Mouse (Mus musculus): ENCODE data around the gene Kcnip2.

The Kcnip2 gene

GRCm38 (mm10) chr19:45782315-45783001 is 33.4 kb downstream of the Kcnip2 start:
- in situ Hi-C loops (cut with MboI, MseI), result no loop called here

GRCm38 (mm10) chr19:45781676-45782075 is 34.2 kb downstream of the Kcnip2 start:
- in situ Hi-C loops (cut with MboI, MseI), result no loop called here

- in situ Hi-C loops (cut with MboI, MseI), result no loop called here
Measured at GRCm38 (mm10) chr19:45780350-45780915, 35.4 kb downstream of the Kcnip2 start.

- in situ Hi-C loops (cut with MboI, MseI), result no loop called here
Measured at GRCm38 (mm10) chr19:45775486-45775885, 40.4 kb downstream of the Kcnip2 start.

GRCm38 (mm10) chr19:45771501-45771900 is 44.4 kb downstream of the Kcnip2 start:
- in situ Hi-C loops (cut with MboI, MseI), result loop anchor here (25.0 kb wide), 1 partner anchor 1341 kb away; no protein-coding TSS in a partner anchor

- in situ Hi-C loops (cut with MboI, MseI), result loop anchor here (25.0 kb wide), 1 partner anchor 1351 kb away; no protein-coding TSS in a partner anchor
Measured at GRCm38 (mm10) chr19:45760810-45761209, 55.1 kb downstream of the Kcnip2 start.

- in situ Hi-C loops (cut with MboI, MseI), result loop anchor here (25.0 kb wide), 1 partner anchor 1354 kb away; no protein-coding TSS in a partner anchor
Measured at GRCm38 (mm10) chr19:45758671-45759070, 57.2 kb downstream of the Kcnip2 start.

- in situ Hi-C loops (cut with MboI, MseI), result loop anchor here (25.0 kb wide), 1 partner anchor 1359 kb away; no protein-coding TSS in a partner anchor
Measured at GRCm38 (mm10) chr19:45753551-45753950, 62.3 kb downstream of the Kcnip2 start.

GRCm38 (mm10) chr19:45751881-45752280 is 64.0 kb downstream of the Kcnip2 start:
- in situ Hi-C loops (cut with MboI, MseI), result loop anchor here (25.0 kb wide), 1 partner anchor 1360 kb away; no protein-coding TSS in a partner anchor

GRCm38 (mm10) chr19:45749243-45750043 is 66.4 kb downstream of the Kcnip2 start, which contains the start of gene Npm3:
TSS of gene Npm3 (minus strand) at chr19:45749591.
- in situ Hi-C loops (cut with MboI, MseI), result loop anchor here (5.0 to 25.0 kb wide), 2 partner anchors 177 to 1363 kb away; no protein-coding TSS in a partner anchor

- in situ Hi-C loops (cut with MboI, MseI), result loop anchor here (5.0 kb wide), 1 partner anchor 176 kb away; no protein-coding TSS in a partner anchor
Measured at GRCm38 (mm10) chr19:45748691-45749242, 67.1 kb downstream of the Kcnip2 start.

GRCm38 (mm10) chr19:45748206-45748605 is 67.7 kb downstream of the Kcnip2 start:
- in situ Hi-C loops (cut with MboI, MseI), result loop anchor here (5.0 kb wide), 1 partner anchor 176 kb away; no protein-coding TSS in a partner anchor

GRCm38 (mm10) chr19:45747028-45747867 is 68.6 kb downstream of the Kcnip2 start:
- in situ Hi-C loops (cut with MboI, MseI), result loop anchor here (5.0 kb wide), 1 partner anchor 175 kb away; no protein-coding TSS in a partner anchor

- in situ Hi-C loops (cut with MboI, MseI), result loop anchor here (5.0 kb wide), 1 partner anchor 174 kb away; no protein-coding TSS in a partner anchor
Measured at GRCm38 (mm10) chr19:45746153-45747020, 69.5 kb downstream of the Kcnip2 start.

- in situ Hi-C loops (cut with MboI, MseI), result loop anchor here (5.0 kb wide), 1 partner anchor 173 kb away; no protein-coding TSS in a partner anchor
Measured at GRCm38 (mm10) chr19:45745344-45746152, 70.3 kb downstream of the Kcnip2 start.

GRCm38 (mm10) chr19:45743619-45744018 is 72.2 kb downstream of the Kcnip2 start:
- in situ Hi-C loops (cut with MboI, MseI), result loop anchor here (5.0 kb wide), 1 partner anchor 501 kb away; no protein-coding TSS in a partner anchor

- in situ Hi-C loops (cut with MboI, MseI), result loop anchor here (5.0 kb wide), 1 partner anchor 501 kb away; no protein-coding TSS in a partner anchor
Measured at GRCm38 (mm10) chr19:45742984-45743575, 72.8 kb downstream of the Kcnip2 start.
